Mouse (Mus musculus): ENCODE measurements around the gene Nde1. TPM values are rescaled to one million over a fixed set of nuclear protein-coding genes. Genes with fewer than 3 reads are reported as not detected.
A peak's percentile ranks its signal among the peaks of the same experiment; 100 is the strongest.

Nde1 gene
- polyA plus RNA-seq, 1 experiment = 76.7 TPM

DNA sequence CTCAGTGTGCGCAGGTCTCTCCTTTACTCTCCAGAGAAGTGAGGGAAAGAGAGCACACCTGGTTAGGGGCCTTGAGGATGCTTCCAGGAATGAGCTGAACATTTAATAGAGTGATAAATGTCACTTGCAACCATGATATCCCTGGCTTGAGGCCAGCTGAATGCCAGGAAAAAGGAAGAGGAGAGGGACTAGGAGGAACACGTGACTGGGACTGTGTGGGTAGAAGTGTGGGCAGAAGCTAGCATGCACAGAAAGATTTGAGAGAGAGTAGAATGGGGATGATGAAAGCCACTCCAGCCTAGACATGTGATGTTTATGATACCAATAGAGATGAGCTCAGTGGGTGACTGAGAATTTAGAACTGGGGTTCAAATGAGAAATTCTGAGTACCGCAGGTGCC is 52.1 kb downstream of the Nde1 start:
- no peak for TF ChIP-seq POLR2A (IDR thresholded peaks at IDR 0.05; ENCODE audit: borderline replicate concordance, control insufficient read depth, low read depth, low read length)
- TF ChIP-seq CTCF (IDR thresholded peaks at IDR 0.05; ENCODE audit: control insufficient read depth, insufficient read depth, low read length) = no peak
- no peaks in the 10 kb centered on the region for H3K4me1 ChIP-seq (ENCODE audit: control insufficient read depth, insufficient read depth, low read length)
- H3K4me3 ChIP-seq (replicated peaks; ENCODE audit: control insufficient read depth, low read depth, low read length) = no peak overlapping the region
- no peak overlapping the region for H3K27ac ChIP-seq (ENCODE audit: control insufficient read depth, insufficient read depth, low read depth, low read length, poor library complexity)
- WGBS = 78% methylated on average over 3 of the region's 3 CpGs

DNA sequence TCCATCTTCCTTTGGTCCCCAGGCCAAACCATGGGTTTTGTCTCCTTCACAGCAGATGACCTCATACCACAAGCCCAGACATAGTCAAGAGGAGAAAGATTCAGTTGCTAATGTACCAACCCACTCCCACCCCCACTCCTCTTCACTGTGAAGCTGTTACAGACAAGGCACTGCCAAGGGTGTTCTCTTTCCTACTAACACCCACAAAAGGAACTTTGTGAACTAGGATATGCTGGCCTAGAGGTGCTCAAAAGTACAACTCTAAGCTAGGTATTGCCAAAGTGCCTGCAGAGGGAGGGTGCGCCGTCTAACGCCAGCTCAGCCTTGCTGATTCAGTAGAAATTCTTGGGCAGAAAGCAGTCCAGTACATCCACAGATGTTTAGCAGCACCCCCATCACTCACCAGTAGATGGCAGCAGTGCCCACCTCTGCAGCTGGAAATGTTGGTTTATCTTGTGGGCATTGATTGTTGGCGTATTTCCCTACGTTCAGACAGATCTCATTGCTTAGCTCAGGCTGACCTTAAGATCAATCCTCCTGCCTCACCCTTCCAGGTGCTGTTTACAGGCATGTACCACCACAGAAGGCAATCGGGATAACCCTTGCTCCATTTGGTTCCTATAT is 74.1 kb downstream of the Nde1 start:
- 14% methylated on average over 6 of the region's 6 CpGs for WGBS
- Histone ChIP-seq H3K4me3 (replicated peaks; ENCODE audit: control insufficient read depth, low read depth, low read length) (no peak overlapping the region), H3K4me1 (ENCODE audit: control insufficient read depth, insufficient read depth, low read length) (no peaks in the 10 kb centered on the region; the same call in 1 of the 2 replicates), H3K27ac (ENCODE audit: control insufficient read depth, insufficient read depth, low read depth, low read length, poor library complexity) (no peak overlapping the region)
- TF ChIP-seq CTCF (IDR thresholded peaks at IDR 0.05; ENCODE audit: control insufficient read depth, insufficient read depth, low read length) = peak; percentile 90
- TF ChIP-seq POLR2A (IDR thresholded peaks at IDR 0.05; ENCODE audit: borderline replicate concordance, control insufficient read depth, low read depth, low read length) = no peak

DNA sequence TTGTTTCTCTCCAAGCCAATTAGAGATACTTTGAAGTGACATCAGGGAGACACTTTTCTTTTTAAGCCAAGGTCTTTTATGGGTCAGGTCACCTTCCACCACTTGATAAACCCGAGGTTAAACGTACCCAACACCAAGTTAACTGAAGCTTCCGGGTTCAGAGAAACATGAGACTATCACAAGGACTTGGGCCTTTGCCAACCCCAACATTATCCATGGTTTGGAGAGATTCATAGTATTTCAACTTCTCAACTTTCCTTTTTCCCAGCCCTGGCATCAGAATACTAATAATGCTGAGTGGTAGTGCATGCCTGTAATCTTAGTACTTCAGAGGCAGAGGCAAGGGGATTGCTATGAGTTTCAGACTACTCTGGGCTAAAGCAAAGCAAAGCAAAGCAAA is 79.0 kb downstream of the Nde1 start:
- WGBS = 80% methylated on average over 3 of the region's 3 CpGs
- no peak for TF ChIP-seq CTCF (IDR thresholded peaks at IDR 0.05; ENCODE audit: control insufficient read depth, insufficient read depth, low read length)
- TF ChIP-seq POLR2A (IDR thresholded peaks at IDR 0.05; ENCODE audit: borderline replicate concordance, control insufficient read depth, low read depth, low read length) = no peak
- no peak overlapping the region for H3K4me3 ChIP-seq (replicated peaks; ENCODE audit: control insufficient read depth, low read depth, low read length)
- no peak overlapping the region for H3K27ac ChIP-seq (ENCODE audit: control insufficient read depth, insufficient read depth, low read depth, low read length, poor library complexity)
- no peaks in the 10 kb centered on the region; the same call in 1 of the 2 replicates for H3K4me1 ChIP-seq (ENCODE audit: control insufficient read depth, insufficient read depth, low read length)

Other genes with a start within 250 kb of the Nde1 start
- gene 2900011O08Rik, start 176.7 kb upstream of the Nde1 start, polyA plus RNA-seq (2011; ENCODE audit: insufficient read depth, insufficient read length, low replicate concordance, missing spikeins) = 1.6 TPM in 1 of 2 replicates, not detected in the other
- 3.8 TPM in 1 of 2 replicates, not detected in the other for gene Ifitm7, start 176.4 kb upstream of the Nde1 start, polyA plus RNA-seq (2011; ENCODE audit: insufficient read depth, insufficient read length, low replicate concordance, missing spikeins)
- gene Marf1, start 76 bp downstream of the Nde1 start, polyA plus RNA-seq (2011; ENCODE audit: insufficient read depth, insufficient read length, low replicate concordance, missing spikeins) = 18.8 and 31.2 TPM in 2 replicates
- gene Myh11, start 128.1 kb downstream of the Nde1 start, polyA plus RNA-seq (2011; ENCODE audit: insufficient read depth, insufficient read length, low replicate concordance, missing spikeins) = 0.31 and 1.1 TPM in 2 replicates
- gene Fopnl, start 154.1 kb downstream of the Nde1 start, polyA plus RNA-seq (2011; ENCODE audit: insufficient read depth, insufficient read length, low replicate concordance, missing spikeins) = 45.6 and 59.1 TPM in 2 replicates
- gene Abcc1, start 198.3 kb downstream of the Nde1 start, polyA plus RNA-seq (2011; ENCODE audit: insufficient read depth, insufficient read length, low replicate concordance, missing spikeins) = 3.9 and 9.1 TPM in 2 replicates

All from bone marrow, adult 2 months (tissue).